In the genomic region with DNA sequence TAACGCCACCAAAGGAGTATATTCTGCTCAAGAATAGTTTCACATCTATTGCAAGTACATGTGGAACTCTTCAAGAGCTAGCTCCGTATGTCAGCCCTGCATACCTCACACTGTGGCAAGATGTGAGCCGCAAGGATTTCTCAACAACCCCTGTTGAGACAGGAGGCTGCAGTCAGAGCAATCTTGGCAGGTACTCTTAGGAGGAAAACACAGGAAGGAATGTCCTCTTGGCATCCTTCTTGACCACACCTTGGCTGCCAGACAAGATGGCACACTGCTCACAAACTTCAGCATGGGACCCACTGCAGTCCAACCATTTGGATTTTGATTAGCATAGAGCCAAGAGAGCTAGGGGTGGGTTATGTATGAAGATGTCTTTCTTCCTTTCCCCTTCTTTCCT, we compare ENCODE assay signal across 6 mouse cellular contexts.
"Had no signal": no experiment of that assay in that cellular context is flagged by ENCODE, and none has a peak within 500 bp of the region (broad histone marks: within the 10 kb centered on the region; RNA-seq: fewer than 3 reads in every experiment).

No protein-coding gene starts in this region.

- DNase-seq: kidney, postnatal 10 days; kidney, postnatal 4 days; lung, embryonic 14.5 days; lung, postnatal 10 days; lung, postnatal 4 days; thymus, postnatal 4 days had no signal
